Mouse (Mus musculus): ENCODE data around the gene Gpr62. TPM values are rescaled to one million over a fixed set of nuclear protein-coding genes. Genes with fewer than 3 reads are reported as not detected.
A peak's percentile ranks its signal among the peaks of the same experiment; 100 is the strongest.

Gpr62 gene
- polyA plus RNA-seq, 1 experiment from 2014 or later = 0.91 TPM

GRCm38 (mm10) chr9:106454888-106455681 lies 10.7 kb downstream of the Gpr62 start:
- Histone ChIP-seq H3K4me2 (ENCODE audit: low read length) (peak overlapping the region; percentile 90), H3K9ac (ENCODE audit: low read depth, low read length) (peak overlapping the region; percentile 82), H3K4me3 (replicated peaks; ENCODE audit: low read depth, low read length) (peak overlapping the region; percentile 69), H3K27me3 (ENCODE audit: insufficient read depth, low read length) (no peaks in the 10 kb centered on the region), H3K4me1 (replicated peaks; ENCODE audit: insufficient read depth, low read length) (peaks cover 54% of the 10 kb centered on the region), H3K27ac (peak overlapping the region; percentile 91), H3K36me3 (ENCODE audit: insufficient read depth, low read length) (no peaks in the 10 kb centered on the region), H3K9me3 (replicated peaks; ENCODE audit: low read length) (no peaks in the 10 kb centered on the region)
- ATAC-seq (replicated peaks; ENCODE audit: low FRiP score, low read depth) = no peak
- WGBS = 11% methylated on average over 17 of the region's 17 CpGs
- no peak for TF ChIP-seq CTCF (IDR thresholded peaks at IDR 0.05; ENCODE audit: low read depth)
- DNase-seq (ENCODE audit: low spot score) = peak; percentile 61

- ATAC-seq (replicated peaks; ENCODE audit: low FRiP score, low read depth) (peak; percentile 0; the same call in 1 of the 2 replicates), DNase-seq (ENCODE audit: low spot score) (no peak)
- H3K4me1 ChIP-seq (replicated peaks; ENCODE audit: insufficient read depth, low read length) = peaks cover 58% of the 10 kb centered on the region
- no peaks in the 10 kb centered on the region for H3K27me3 ChIP-seq (ENCODE audit: insufficient read depth, low read length)
- H3K27ac ChIP-seq = peak overlapping the region; percentile 91
- H3K9ac ChIP-seq (ENCODE audit: low read depth, low read length) = peak overlapping the region; percentile 82
- no peak for TF ChIP-seq CTCF (IDR thresholded peaks at IDR 0.05; ENCODE audit: low read depth)
- 5% methylated on average over 17 of the region's 20 CpGs for WGBS
- peak overlapping the region; percentile 90 for H3K4me2 ChIP-seq (ENCODE audit: low read length)
- H3K4me3 ChIP-seq (replicated peaks; ENCODE audit: low read depth, low read length) = peak overlapping the region; percentile 69
- H3K36me3 ChIP-seq (ENCODE audit: insufficient read depth, low read length) = no peaks in the 10 kb centered on the region
- no peaks in the 10 kb centered on the region for H3K9me3 ChIP-seq (replicated peaks; ENCODE audit: low read length)
Observed at GRCm38 (mm10) chr9:106454071-106454761, 11.5 kb downstream of the Gpr62 start.

- H3K27ac ChIP-seq = peak within 1 kb of the TSS; percentile 91
- H3K9me3 ChIP-seq (replicated peaks; ENCODE audit: low read length) = no peaks in the 10 kb centered on the region
- H3K4me3 ChIP-seq (replicated peaks; ENCODE audit: low read depth, low read length) = peak within 1 kb of the TSS; percentile 69
- H3K36me3 ChIP-seq (ENCODE audit: insufficient read depth, low read length) = no peaks in the 10 kb centered on the region
- H3K27me3 ChIP-seq (ENCODE audit: insufficient read depth, low read length) = no peaks in the 10 kb centered on the region
- peaks cover 62% of the 10 kb centered on the region for H3K4me1 ChIP-seq (replicated peaks; ENCODE audit: insufficient read depth, low read length)
- ATAC-seq (replicated peaks; ENCODE audit: low FRiP score, low read depth) (peak; percentile 70), DNase-seq (ENCODE audit: low spot score) (peak; percentile 83)
- TF ChIP-seq CTCF (IDR thresholded peaks at IDR 0.05; ENCODE audit: low read depth) = no peak
- peak within 1 kb of the TSS; percentile 82 for H3K9ac ChIP-seq (ENCODE audit: low read depth, low read length)
- peak within 1 kb of the TSS; percentile 90 for H3K4me2 ChIP-seq (ENCODE audit: low read length)
- 2% methylated on average over 51 of the region's 74 CpGs for WGBS
Observed at GRCm38 (mm10) chr9:106453271-106454070, 12.3 kb downstream of the Gpr62 start, which contains the start of gene Pcbp4. Gene Pcbp4 (plus strand): TSS chr9:106453291.

- peak overlapping the region; percentile 82; the same call in 1 of the 2 replicates for H3K9ac ChIP-seq (ENCODE audit: low read depth, low read length)
- no peaks in the 10 kb centered on the region for H3K36me3 ChIP-seq (ENCODE audit: insufficient read depth, low read length)
- H3K27me3 ChIP-seq (ENCODE audit: insufficient read depth, low read length) = no peaks in the 10 kb centered on the region
- H3K27ac ChIP-seq = peak overlapping the region; percentile 91; the same call in 1 of the 2 replicates
- no peak for TF ChIP-seq CTCF (IDR thresholded peaks at IDR 0.05; ENCODE audit: low read depth)
- ATAC-seq (replicated peaks; ENCODE audit: low FRiP score, low read depth) = no peak
- peaks cover 67% of the 10 kb centered on the region for H3K4me1 ChIP-seq (replicated peaks; ENCODE audit: insufficient read depth, low read length)
- peak overlapping the region; percentile 69 for H3K4me3 ChIP-seq (replicated peaks; ENCODE audit: low read depth, low read length)
- DNase-seq (ENCODE audit: low spot score) = peak; percentile 52
- H3K4me2 ChIP-seq (ENCODE audit: low read length) = peak overlapping the region; percentile 90
- no peaks in the 10 kb centered on the region for H3K9me3 ChIP-seq (replicated peaks; ENCODE audit: low read length)
- 7% methylated on average over 7 of the region's 7 CpGs for WGBS
Observed at GRCm38 (mm10) chr9:106452821-106453220, 12.9 kb downstream of the Gpr62 start.

- no peaks in the 10 kb centered on the region for H3K36me3 ChIP-seq (ENCODE audit: insufficient read depth, low read length)
- WGBS = 38% methylated on average over 6 of the region's 6 CpGs
- ATAC-seq (replicated peaks; ENCODE audit: low FRiP score, low read depth) = no peak
- no peaks in the 10 kb centered on the region for H3K9me3 ChIP-seq (replicated peaks; ENCODE audit: low read length)
- H3K27me3 ChIP-seq (ENCODE audit: insufficient read depth, low read length) = no peaks in the 10 kb centered on the region
- 0 out of 2 replicates have a peak overlapping the region, but pooled peaks have one; percentile 91 for H3K27ac ChIP-seq
- H3K4me1 ChIP-seq (replicated peaks; ENCODE audit: insufficient read depth, low read length) = peaks cover 68% of the 10 kb centered on the region
- no peak for TF ChIP-seq CTCF (IDR thresholded peaks at IDR 0.05; ENCODE audit: low read depth)
- H3K4me3 ChIP-seq (replicated peaks; ENCODE audit: low read depth, low read length) = peak overlapping the region; percentile 69; the same call in 1 of the 2 replicates
- no peak for DNase-seq (ENCODE audit: low spot score)
- peak overlapping the region; percentile 90 for H3K4me2 ChIP-seq (ENCODE audit: low read length)
- no peak overlapping the region for H3K9ac ChIP-seq (ENCODE audit: low read depth, low read length)
Observed at GRCm38 (mm10) chr9:106452351-106452750, 13.4 kb downstream of the Gpr62 start.

- Histone ChIP-seq H3K36me3 (ENCODE audit: insufficient read depth, low read length) (no peaks in the 10 kb centered on the region), H3K9ac (ENCODE audit: low read depth, low read length) (no peak overlapping the region), H3K27me3 (ENCODE audit: insufficient read depth, low read length) (no peaks in the 10 kb centered on the region), H3K4me1 (replicated peaks; ENCODE audit: insufficient read depth, low read length) (peaks cover 67% of the 10 kb centered on the region), H3K4me3 (replicated peaks; ENCODE audit: low read depth, low read length) (no peak overlapping the region), H3K27ac (no peak overlapping the region), H3K9me3 (replicated peaks; ENCODE audit: low read length) (no peaks in the 10 kb centered on the region), H3K4me2 (ENCODE audit: low read length) (no peak overlapping the region)
- 80% methylated on average over 2 of the region's 2 CpGs for WGBS
- no peak for ATAC-seq (replicated peaks; ENCODE audit: low FRiP score, low read depth)
- no peak for DNase-seq (ENCODE audit: low spot score)
- TF ChIP-seq CTCF (IDR thresholded peaks at IDR 0.05; ENCODE audit: low read depth) = no peak
Observed at GRCm38 (mm10) chr9:106451899-106452298, 13.8 kb downstream of the Gpr62 start.
